Mouse (Mus musculus) ES-CJ7 (cell line): Measurements from ENCODE around the gene Tmem199.
A peak's percentile ranks its signal among the peaks of the same experiment; 100 is the strongest.

Experiments
- DNase-seq: peaks from one replicate; pipeline ENCODE4 v3.0.0; 2011; ENCODE audit warnings: low read depth, low spot score

Tmem199 gene

GRCm38 (mm10) chr11:78524838-78525237 is 12.9 kb upstream of the Tmem199 start:
- DNase-seq, result no peak

GRCm38 (mm10) chr11:78523241-78523955 is 11.4 kb upstream of the Tmem199 start:
- DNase-seq, result no peak

- peak; percentile 47 for DNase-seq
Measured at GRCm38 (mm10) chr11:78522481-78522997, 10.6 kb upstream of the Tmem199 start.

GRCm38 (mm10) chr11:78521880-78522279 is 9.9 kb upstream of the Tmem199 start:
- no peak for DNase-seq

- peak; percentile 47 for DNase-seq
Measured at GRCm38 (mm10) chr11:78518931-78519330, 7.0 kb upstream of the Tmem199 start.

GRCm38 (mm10) chr11:78515549-78516325 is 3.8 kb upstream of the Tmem199 start:
- DNase-seq, result peak; percentile 59

GRCm38 (mm10) chr11:78513106-78513790 is 1.3 kb upstream of the Tmem199 start:
- DNase-seq, result peak; percentile 32

- peak; percentile 46 for DNase-seq
Measured at GRCm38 (mm10) chr11:78509148-78509547, 2.8 kb downstream of the Tmem199 start.

- no peak for DNase-seq
Measured at GRCm38 (mm10) chr11:78505430-78505829, 6.5 kb downstream of the Tmem199 start.

- no peak for DNase-seq
Measured at GRCm38 (mm10) chr11:78502909-78503650, 8.9 kb downstream of the Tmem199 start, which contains the start of gene Sebox. Gene Sebox, plus strand, starts transcription at chr11:78503447.

- no peak for DNase-seq
Measured at GRCm38 (mm10) chr11:78501529-78501928, 10.4 kb downstream of the Tmem199 start.

- no peak for DNase-seq
Measured at GRCm38 (mm10) chr11:78500623-78501202, 11.3 kb downstream of the Tmem199 start.

GRCm38 (mm10) chr11:78499543-78499942 is 12.4 kb downstream of the Tmem199 start:
- DNase-seq, result no peak

- DNase-seq, result no peak
Measured at GRCm38 (mm10) chr11:78499004-78499403, 13.0 kb downstream of the Tmem199 start, which contains the start of gene Vtn. Gene Vtn, plus strand, starts transcription at chr11:78499091.

GRCm38 (mm10) chr11:78497544-78498522 is 14.1 kb downstream of the Tmem199 start, which contains the start of gene Sarm1:
Gene Sarm1, minus strand, starts transcription at chr11:78497754.
- peak; percentile 97 for DNase-seq

- DNase-seq, result no peak
Measured at GRCm38 (mm10) chr11:78497071-78497541, 14.9 kb downstream of the Tmem199 start.

- peak; percentile 77 for DNase-seq
Measured at GRCm38 (mm10) chr11:78495904-78496303, 16.1 kb downstream of the Tmem199 start.

- peak; percentile 73 for DNase-seq
Measured at GRCm38 (mm10) chr11:78490781-78491241, 21.2 kb downstream of the Tmem199 start.

- peak; percentile 85 for DNase-seq
Measured at GRCm38 (mm10) chr11:78488168-78488567, 23.8 kb downstream of the Tmem199 start.
